Mouse (Mus musculus) liver, embryonic 16.5 days (tissue): ENCODE results near the gene Bmpr1a. TPM values are rescaled to one million over a fixed set of nuclear protein-coding genes. Genes with fewer than 3 reads are reported as not detected.

Source experiments
- ATAC-seq: fragments of 200-750 bp; cut with Nextera tagmentation; 2 replicates; pipeline ENCODE4 v1.8.0; 2017; ENCODE audit warnings: low read depth, mild to moderate bottlenecking, moderate number of reproducible peaks, moderate library complexity
- H3K27ac ChIP-seq: fragments of 300-500 bp; sonication (generic); 2 replicates; pipeline ENCODE4 v1.5.1; 2014; ENCODE audit warnings: mild to moderate bottlenecking, low read length
- H3K27me3 ChIP-seq: fragments of 300-500 bp; sonication (generic); 2 replicates; pipeline ENCODE4 v1.6.1; 2014; ENCODE audit warnings: low read depth, low read length, mixed read lengths; ENCODE audit not compliant: control insufficient read depth, insufficient read depth
- H3K36me3 ChIP-seq: fragments of 300-500 bp; sonication (generic); 2 replicates; pipeline ENCODE4 v1.6.1; 2014; ENCODE audit warnings: mild to moderate bottlenecking; ENCODE audit not compliant: control insufficient read depth, insufficient read depth
- H3K4me1 ChIP-seq: fragments of 300-500 bp; sonication (generic); 2 replicates; pipeline ENCODE4 v1.6.1; 2014; ENCODE audit warnings: low read depth, low read length, mixed read lengths; ENCODE audit not compliant: control insufficient read depth
- H3K4me2 ChIP-seq: fragments of 300-500 bp; sonication (generic); 2 replicates; pipeline ENCODE4 v1.6.1; 2014; ENCODE audit warnings: low read depth, low read length, mixed read lengths
- H3K4me3 ChIP-seq: fragments of 300-500 bp; sonication (generic); 2 replicates; pipeline ENCODE4 v1.5.1; 2014; ENCODE audit warnings: low read depth, mild to moderate bottlenecking, low read length
- H3K9ac ChIP-seq: fragments of 300-500 bp; sonication (generic); 2 replicates; pipeline ENCODE4 v1.6.1; 2014; ENCODE audit warnings: low read depth, low read length
- H3K9me3 ChIP-seq: fragments of 300-500 bp; sonication (generic); replicated peaks from 2 replicates; pipeline ENCODE4 v1.6.1; 2016; ENCODE audit warnings: low read length; ENCODE audit not compliant: control insufficient read depth
- WGBS: fragments of 180-500 bp; shearing (Covaris S2); extraction: QIAGEN DNeasy Blood & Tissue Kit; methylation state at CpG from one replicate; pipeline ENCODE4 v1.1.7; 2014; ENCODE audit not compliant: insufficient replicate concordance; 5-methylcytosine and 5-hydroxymethylcytosine counted together
- polyA plus RNA-seq: library from polyadenylated mRNA; unstranded; fragments of >200 nt; fragmentation: Nextera tagmentation; extraction: Ambion mirVana; gene quantifications from 2 replicates; pipeline ENCODE4 v1.2.1, GENCODE M21; 2015

Gene Bmpr1a
- polyA plus RNA-seq, 1 experiment from 2014 or later = 3.0 TPM

DNA sequence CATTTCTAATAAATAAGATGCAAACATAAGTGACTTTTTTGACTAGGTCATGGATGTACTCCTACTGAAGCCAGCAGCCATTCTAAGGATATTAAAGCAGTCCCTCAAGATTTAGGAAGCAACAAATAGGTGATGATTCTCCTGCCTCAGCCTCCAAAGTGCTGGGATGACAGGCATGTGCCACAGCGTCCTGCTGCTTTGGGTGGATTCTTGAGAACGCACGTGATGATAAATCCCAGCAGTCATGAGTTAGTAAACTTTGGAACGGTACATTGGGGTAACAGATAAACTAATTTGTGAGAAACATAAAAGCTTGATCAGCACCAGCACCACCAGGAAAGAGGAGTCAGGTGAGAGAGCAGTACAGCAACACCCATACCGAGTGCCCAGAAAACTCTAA, 52.7 kb downstream of the Bmpr1a start:
- no peaks in the 10 kb centered on the region for H3K4me1 ChIP-seq
- H3K4me2 ChIP-seq = no peak overlapping the region
- no peak overlapping the region for H3K4me3 ChIP-seq
- no peak for ATAC-seq
- no peak overlapping the region for H3K27ac ChIP-seq
- H3K9ac ChIP-seq = no peak overlapping the region
- 72% methylated on average over 5 of the region's 5 CpGs for WGBS
- no peaks in the 10 kb centered on the region for H3K36me3 ChIP-seq
- H3K9me3 ChIP-seq = no peaks in the 10 kb centered on the region
- H3K27me3 ChIP-seq = no peaks in the 10 kb centered on the region

DNA sequence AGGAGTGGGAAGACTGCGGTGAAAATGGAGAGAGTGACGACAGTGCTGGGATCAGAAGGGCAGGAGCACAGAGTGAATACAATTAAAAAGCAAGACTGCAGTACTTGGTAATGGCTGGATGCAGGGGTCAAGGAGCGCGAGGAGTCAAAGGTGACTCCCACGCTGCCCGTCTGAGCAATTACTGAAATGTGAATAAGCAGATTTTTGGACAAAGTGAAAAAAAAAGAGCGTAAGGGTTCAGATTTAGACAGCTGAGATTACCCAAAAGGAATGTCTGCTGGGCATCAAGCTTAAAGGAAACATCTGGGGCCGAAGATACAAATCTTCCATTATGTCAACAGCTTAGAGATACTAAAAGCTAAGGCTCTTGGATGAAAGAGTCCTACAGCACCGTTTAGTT, 53.3 kb downstream of the Bmpr1a start:
- no peak for ATAC-seq

DNA sequence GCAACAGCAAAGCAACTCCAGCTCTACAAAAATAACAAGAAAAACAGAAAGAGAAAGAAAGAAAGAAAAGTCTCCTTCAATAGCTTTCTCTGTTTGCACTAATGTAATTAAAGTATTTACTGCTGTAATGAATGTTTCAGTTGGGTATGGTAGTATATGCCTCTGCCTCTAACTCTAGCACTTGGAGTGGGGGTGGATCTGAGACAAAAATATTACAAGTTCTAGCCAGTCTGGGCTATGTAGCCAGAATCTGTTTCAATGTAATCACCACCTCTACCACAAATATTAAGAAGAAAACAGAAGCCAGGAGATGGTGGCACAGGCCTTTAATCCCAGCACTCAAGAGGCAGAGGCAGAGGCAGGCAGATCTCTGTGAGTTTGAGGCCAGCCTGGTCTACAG, 54.7 kb downstream of the Bmpr1a start:
- no peak overlapping the region for H3K9ac ChIP-seq
- H3K4me1 ChIP-seq = no peaks in the 10 kb centered on the region
- ATAC-seq = no peak
- H3K27me3 ChIP-seq = no peaks in the 10 kb centered on the region
- H3K9me3 ChIP-seq = no peaks in the 10 kb centered on the region
- no peak overlapping the region for H3K4me2 ChIP-seq
- H3K36me3 ChIP-seq = no peaks in the 10 kb centered on the region
- no peak overlapping the region for H3K4me3 ChIP-seq
- H3K27ac ChIP-seq = no peak overlapping the region

More for the DNA sequence above, 53.3 kb downstream of the Bmpr1a start:
- Histone ChIP-seq H3K9ac (no peak overlapping the region), H3K9me3 (no peaks in the 10 kb centered on the region), H3K36me3 (no peaks in the 10 kb centered on the region), H3K4me2 (no peak overlapping the region), H3K27ac (no peak overlapping the region), H3K4me3 (no peak overlapping the region), H3K4me1 (no peaks in the 10 kb centered on the region), H3K27me3 (no peaks in the 10 kb centered on the region)
- whole genome bisulfite sequencing = 61% methylated on average over 9 of the region's 9 CpGs

DNA sequence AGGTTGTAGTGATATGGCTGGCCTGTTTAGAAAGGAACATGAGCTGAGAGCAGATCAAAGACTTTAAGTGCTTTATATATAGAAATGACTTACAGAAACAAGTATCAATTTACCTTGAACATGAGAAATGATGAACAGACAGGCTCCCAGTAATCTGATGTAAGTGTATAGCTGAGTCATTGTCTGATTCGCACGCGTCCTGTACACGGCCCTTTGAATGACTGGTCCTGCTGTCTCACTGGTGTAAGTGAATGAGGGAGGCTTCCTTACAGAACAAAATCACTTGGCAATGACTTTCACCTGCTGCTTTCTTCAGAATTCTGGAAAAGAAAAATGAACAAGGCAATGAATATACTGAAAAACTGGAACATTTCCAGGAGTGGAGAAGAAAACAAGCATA, 55.5 kb downstream of the Bmpr1a start:
- H3K4me1 ChIP-seq = no peaks in the 10 kb centered on the region
- H3K9me3 ChIP-seq = no peaks in the 10 kb centered on the region
- no peak for ATAC-seq
- H3K9ac ChIP-seq = no peak overlapping the region
- H3K4me2 ChIP-seq = no peak overlapping the region
- H3K4me3 ChIP-seq = no peak overlapping the region
- no peak overlapping the region for H3K27ac ChIP-seq
- no peaks in the 10 kb centered on the region for H3K27me3 ChIP-seq
- 62% methylated on average over 4 of the region's 4 CpGs for WGBS
- H3K36me3 ChIP-seq = no peaks in the 10 kb centered on the region

DNA sequence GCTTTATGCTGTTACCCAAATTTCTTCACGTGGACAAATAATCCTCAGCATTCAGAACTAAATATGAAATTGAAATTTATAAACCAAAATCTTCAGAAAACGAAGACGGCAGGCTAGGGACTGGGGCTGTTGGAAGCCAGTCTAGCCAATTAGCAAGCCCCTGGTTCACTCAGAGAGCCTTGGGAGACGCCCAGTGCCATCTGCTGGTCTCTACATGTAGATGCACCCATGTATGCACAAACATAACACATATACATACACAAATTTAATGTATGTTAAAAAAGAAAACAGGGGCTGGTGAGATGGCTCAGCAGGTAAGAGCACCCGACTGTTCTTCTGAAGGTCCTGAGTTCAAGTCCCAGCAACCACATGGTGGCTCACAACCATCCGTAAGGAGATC, 56.5 kb downstream of the Bmpr1a start:
- Histone ChIP-seq H3K4me1 (no peaks in the 10 kb centered on the region), H3K9ac (no peak overlapping the region), H3K4me2 (no peak overlapping the region), H3K36me3 (no peaks in the 10 kb centered on the region), H3K27ac (no peak overlapping the region), H3K4me3 (no peak overlapping the region), H3K27me3 (no peaks in the 10 kb centered on the region), H3K9me3 (no peaks in the 10 kb centered on the region)
- WGBS = 68% methylated on average over 6 of the region's 6 CpGs
- ATAC-seq = no peak

DNA sequence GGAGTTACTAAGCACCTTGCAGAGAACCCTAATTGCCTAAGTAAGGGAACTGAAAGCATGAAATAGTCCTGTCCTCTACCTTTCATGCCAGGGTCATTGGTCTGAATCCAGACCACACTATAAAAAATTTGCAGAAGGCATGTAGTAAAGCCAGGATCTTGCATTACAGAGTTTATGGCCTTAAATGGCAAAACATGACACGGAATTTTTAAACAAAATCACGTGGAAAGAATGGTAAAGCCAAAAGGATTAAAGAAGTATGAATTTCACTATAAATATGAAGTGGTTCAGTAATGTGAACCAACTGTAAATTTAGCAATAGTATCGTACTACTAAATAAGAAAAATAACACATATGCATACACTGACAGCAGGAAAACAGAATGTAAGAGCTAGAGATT, 57.8 kb downstream of the Bmpr1a start:
- Histone ChIP-seq H3K9ac (no peak overlapping the region), H3K4me3 (no peak overlapping the region), H3K4me2 (no peak overlapping the region), H3K4me1 (no peaks in the 10 kb centered on the region), H3K27ac (no peak overlapping the region), H3K27me3 (no peaks in the 10 kb centered on the region), H3K9me3 (no peaks in the 10 kb centered on the region), H3K36me3 (no peaks in the 10 kb centered on the region)
- ATAC-seq = no peak
- 56% methylated on average over 3 of the region's 3 CpGs for WGBS

DNA sequence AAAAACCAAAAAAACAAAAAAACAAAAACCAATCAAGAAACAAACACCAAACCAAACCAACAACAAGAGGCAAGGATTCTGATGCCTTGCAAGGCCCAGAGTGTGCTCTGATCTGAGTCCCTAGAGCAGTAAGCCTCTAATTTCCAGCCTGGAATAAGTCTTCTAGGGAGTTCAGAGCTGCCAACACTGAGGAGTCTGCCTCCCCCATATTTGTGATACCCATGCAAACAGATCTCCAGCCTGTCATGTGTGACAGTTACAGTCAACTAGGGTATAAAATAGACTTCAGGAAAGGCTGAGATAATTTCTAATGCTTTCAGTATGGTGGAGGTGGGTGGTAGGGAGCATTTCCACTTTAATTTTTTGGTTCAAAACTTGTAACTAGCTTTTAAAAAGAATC, 58.2 kb downstream of the Bmpr1a start:
- Histone ChIP-seq H3K4me2 (no peak overlapping the region), H3K27me3 (no peaks in the 10 kb centered on the region), H3K27ac (no peak overlapping the region), H3K36me3 (no peaks in the 10 kb centered on the region), H3K9ac (no peak overlapping the region), H3K4me3 (no peak overlapping the region), H3K9me3 (no peaks in the 10 kb centered on the region), H3K4me1 (no peaks in the 10 kb centered on the region)
- no peak for ATAC-seq

DNA sequence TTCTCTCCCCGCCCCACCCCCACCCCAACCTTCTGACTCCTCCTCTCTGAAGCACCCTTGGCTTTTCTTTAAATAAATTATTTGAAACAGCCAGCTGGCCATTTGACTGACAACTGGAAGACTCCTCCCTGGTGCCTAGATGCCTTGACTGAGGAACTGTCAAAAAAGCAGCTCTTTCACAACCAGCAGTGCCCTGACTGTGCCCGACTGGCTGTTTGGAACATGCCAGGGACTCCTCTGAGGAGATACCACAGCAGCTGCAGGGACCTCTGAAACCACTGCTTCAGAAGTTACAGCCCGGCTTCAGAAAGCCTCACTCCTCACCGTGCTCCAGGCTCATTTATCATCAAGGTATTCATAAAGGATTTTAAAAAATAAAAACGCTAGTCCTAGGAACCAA, 58.8 kb downstream of the Bmpr1a start:
- no peak for ATAC-seq
- H3K4me1 ChIP-seq = no peaks in the 10 kb centered on the region
- H3K9ac ChIP-seq = no peak overlapping the region
- no peaks in the 10 kb centered on the region for H3K36me3 ChIP-seq
- H3K4me2 ChIP-seq = no peak overlapping the region
- H3K4me3 ChIP-seq = no peak overlapping the region
- H3K27me3 ChIP-seq = no peaks in the 10 kb centered on the region
- H3K9me3 ChIP-seq = no peaks in the 10 kb centered on the region
- WGBS = 68% methylated on average over 5 of the region's 5 CpGs
- H3K27ac ChIP-seq = no peak overlapping the region

DNA sequence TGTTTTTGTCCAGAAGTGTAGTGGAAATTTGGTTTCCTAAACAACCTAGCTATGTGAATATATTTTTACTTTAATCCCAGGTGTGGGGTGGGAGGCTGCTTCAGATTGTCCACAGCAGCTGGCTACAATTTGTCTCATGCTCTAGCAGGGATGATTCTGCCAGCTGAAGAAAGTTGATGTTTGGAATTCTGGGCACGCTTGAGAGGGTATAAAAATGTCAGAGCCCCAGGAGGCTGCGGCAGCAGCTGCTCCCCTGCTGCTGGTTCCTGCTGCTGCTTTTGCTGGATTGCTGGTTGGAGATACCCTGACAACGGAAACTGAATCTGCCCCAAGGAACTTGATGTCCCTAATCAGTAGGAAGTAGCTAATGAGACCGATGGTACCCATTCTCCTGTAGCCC, 60.6 kb downstream of the Bmpr1a start:
- 66% methylated on average over 4 of the region's 4 CpGs for WGBS

DNA sequence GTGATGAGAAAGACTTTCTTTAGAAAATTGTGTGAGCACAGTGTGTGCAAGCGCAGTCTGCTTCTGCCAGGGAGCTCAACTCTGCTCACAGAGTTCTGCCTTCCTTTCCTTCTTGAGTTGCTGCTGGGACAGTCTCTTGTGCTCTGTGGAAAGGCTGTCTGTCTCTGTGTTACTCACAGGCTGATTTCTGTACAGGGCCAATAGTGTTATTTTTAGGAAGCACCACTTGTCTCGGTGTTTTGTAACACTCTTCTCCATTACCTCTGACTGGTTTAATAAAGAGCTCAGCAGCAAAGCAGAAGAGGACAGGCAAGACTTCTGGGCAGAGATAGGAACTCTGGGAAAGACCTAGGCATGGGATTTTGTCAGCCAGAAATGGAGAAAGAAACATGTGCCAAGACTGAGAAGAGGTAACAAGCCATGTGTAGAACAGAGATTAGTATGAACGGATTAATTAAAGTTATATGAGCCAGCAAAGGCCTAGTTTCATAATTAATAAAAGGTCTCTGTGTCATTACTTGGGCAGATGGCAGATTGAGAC, 62.5 kb downstream of the Bmpr1a start:
- Histone ChIP-seq H3K4me2 (no peak overlapping the region), H3K27ac (no peak overlapping the region), H3K4me3 (no peak overlapping the region), H3K4me1 (no peaks in the 10 kb centered on the region), H3K27me3 (no peaks in the 10 kb centered on the region), H3K9ac (no peak overlapping the region), H3K9me3 (no peaks in the 10 kb centered on the region), H3K36me3 (no peaks in the 10 kb centered on the region)
- 54% methylated on average over 3 of the region's 3 CpGs for WGBS
- no peak for ATAC-seq

More for the DNA sequence above, 60.6 kb downstream of the Bmpr1a start:
- Histone ChIP-seq H3K36me3 (no peaks in the 10 kb centered on the region), H3K27me3 (no peaks in the 10 kb centered on the region), H3K4me2 (no peak overlapping the region), H3K9me3 (no peaks in the 10 kb centered on the region), H3K4me3 (no peak overlapping the region), H3K4me1 (no peaks in the 10 kb centered on the region), H3K9ac (no peak overlapping the region), H3K27ac (no peak overlapping the region)
- ATAC-seq = no peak
